In the genomic region with DNA sequence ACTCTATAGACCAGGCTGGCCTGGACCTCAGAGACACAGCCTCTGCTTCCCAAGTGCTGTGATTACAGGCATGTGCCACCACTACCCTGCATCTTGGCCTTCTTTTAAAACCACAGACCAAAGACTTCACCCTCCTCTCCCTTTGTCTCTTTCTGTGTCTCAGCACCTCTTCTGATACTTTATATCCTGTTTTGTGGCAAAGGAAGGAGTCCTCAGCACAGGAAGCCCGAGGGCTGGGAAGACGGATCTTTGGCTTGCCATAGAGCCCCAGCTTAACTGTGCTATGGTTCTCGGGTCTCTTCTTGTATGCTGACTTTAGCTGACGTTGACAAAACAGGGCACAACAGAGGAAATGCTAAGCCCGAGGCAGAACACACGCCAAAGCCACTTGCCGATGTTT, we compare ENCODE assay signal across 14 mouse cellular contexts. TPM values are rescaled to one million over a fixed set of nuclear protein-coding genes. Genes with fewer than 3 reads are reported as not detected.
DNase-seq lines count a peak whose midpoint lies in the region; ATAC-seq and TF ChIP-seq lines count a peak whose summit lies in the region.
"Had no signal": no experiment of that assay in that cellular context is flagged by ENCODE, and none has a peak within 500 bp of the region (broad histone marks: within the 10 kb centered on the region; RNA-seq: fewer than 3 reads in every experiment).

No protein-coding gene starts in this region.

- H3K9ac ChIP-seq in heart, embryonic 13.5 days, result no peak overlapping the region
- H3K9ac ChIP-seq in heart, postnatal 0 days (replicated peaks; ENCODE audit: low read depth, low read length), result no peak overlapping the region
- H3K9ac ChIP-seq in stomach, embryonic 16.5 days (ENCODE audit: low read length), result no peak overlapping the region
- H3K9ac ChIP-seq: embryonic facial prominence, embryonic 15.5 days had no signal

- H3K36me3 ChIP-seq in heart, embryonic 13.5 days, result no peaks in the 10 kb centered on the region
- no peaks in the 10 kb centered on the region for H3K36me3 ChIP-seq in megakaryocyte, embryonic 14.5 days (replicated peaks; ENCODE audit: low read length)
- no peaks in the 10 kb centered on the region for H3K36me3 ChIP-seq in heart, postnatal 0 days (replicated peaks; ENCODE audit: control insufficient read depth, insufficient read depth, low read length)
- no peaks in the 10 kb centered on the region for H3K36me3 ChIP-seq in stomach, embryonic 16.5 days (ENCODE audit: control insufficient read depth, insufficient read depth, low read length)
- H3K36me3 ChIP-seq: embryonic facial prominence, embryonic 15.5 days had no signal

- peaks cover 70% of the 10 kb centered on the region for H3K4me1 ChIP-seq in heart, embryonic 13.5 days
- peaks cover 55% of the 10 kb centered on the region for H3K4me1 ChIP-seq in megakaryocyte, embryonic 14.5 days
- H3K4me1 ChIP-seq in heart, postnatal 0 days (ENCODE audit: control insufficient read depth, insufficient read depth), result peaks cover 73% of the 10 kb centered on the region
- peaks cover 8% of the 10 kb centered on the region for H3K4me1 ChIP-seq in stomach, embryonic 16.5 days (ENCODE audit: control insufficient read depth, insufficient read depth, low read length)

- H3K27ac ChIP-seq in heart, embryonic 13.5 days (replicated peaks), result peak overlapping the region; percentile 55
- peak overlapping the region; percentile 74 for H3K27ac ChIP-seq in heart, postnatal 0 days (ENCODE audit: low read depth)
- peak overlapping the region; percentile 25; the same call in 1 of the 2 replicates for H3K27ac ChIP-seq in stomach, embryonic 16.5 days (ENCODE audit: low read length)
- H3K27ac ChIP-seq: embryonic facial prominence, embryonic 15.5 days had no signal

- no peaks in the 10 kb centered on the region for H3K9me3 ChIP-seq in heart, embryonic 13.5 days
- peaks cover 4% of the 10 kb centered on the region; the same call in 1 of the 2 replicates for H3K9me3 ChIP-seq in megakaryocyte, embryonic 14.5 days
- H3K9me3 ChIP-seq in heart, postnatal 0 days (replicated peaks; ENCODE audit: control insufficient read depth, low read length), result no peaks in the 10 kb centered on the region
- no peaks in the 10 kb centered on the region for H3K9me3 ChIP-seq in stomach, embryonic 16.5 days (replicated peaks; ENCODE audit: control insufficient read depth, low read length)
- H3K9me3 ChIP-seq: embryonic facial prominence, embryonic 15.5 days had no signal

- 50% methylated on average over 7 of the region's 7 CpGs for WGBS in heart, embryonic 13.5 days
- WGBS in heart, postnatal 0 days, result 63% methylated on average over 7 of the region's 7 CpGs
- WGBS in stomach, embryonic 16.5 days, result 60% methylated on average over 7 of the region's 7 CpGs

- H3K4me3 ChIP-seq in heart, embryonic 13.5 days, result no peak overlapping the region
- H3K4me3 ChIP-seq in megakaryocyte, embryonic 14.5 days (replicated peaks), result peak overlapping the region; percentile 14
- H3K4me3 ChIP-seq in heart, postnatal 0 days (ENCODE audit: low read depth, low read length), result no peak overlapping the region
- no peak overlapping the region for H3K4me3 ChIP-seq in stomach, embryonic 16.5 days (replicated peaks; ENCODE audit: low read length)
- H3K4me3 ChIP-seq: embryonic facial prominence, embryonic 15.5 days had no signal

- no peak for TF ChIP-seq CTCF in heart, postnatal 0 days (IDR thresholded peaks at IDR 0.05; ENCODE audit: low read depth)

- intact Hi-C loops in heart, postnatal 25 days (cut with DNase I), result no loop called here
- intact Hi-C loops in left cerebral cortex, postnatal 10 days (cut with DNase I), result no loop called here

- no peaks in the 10 kb centered on the region for H3K27me3 ChIP-seq in heart, embryonic 13.5 days (replicated peaks)
- H3K27me3 ChIP-seq in megakaryocyte, embryonic 14.5 days (replicated peaks), result peaks cover 8% of the 10 kb centered on the region
- H3K27me3 ChIP-seq in heart, postnatal 0 days (ENCODE audit: control insufficient read depth, insufficient read depth, low read length), result no peaks in the 10 kb centered on the region
- no peaks in the 10 kb centered on the region for H3K27me3 ChIP-seq in stomach, embryonic 16.5 days (ENCODE audit: control insufficient read depth, insufficient read depth, low read length)
- H3K27me3 ChIP-seq: embryonic facial prominence, embryonic 15.5 days had no signal

- no peak for ATAC-seq in heart, embryonic 13.5 days (ENCODE audit: extremely low read depth, insufficient number of reproducible peaks, low FRiP score, low TSS enrichment)
- ATAC-seq in megakaryocyte, adult 5-6 weeks (ENCODE audit: poor library complexity, severe bottlenecking), result no peak
- no peak for ATAC-seq in heart, postnatal 0 days (ENCODE audit: insufficient read depth, low read depth)
- no peak for ATAC-seq in stomach, embryonic 16.5 days (ENCODE audit: insufficient read depth, low FRiP score)
- ATAC-seq: intestine, embryonic 16.5 days had no signal

- H3K4me2 ChIP-seq in heart, embryonic 13.5 days, result no peak overlapping the region
- H3K4me2 ChIP-seq in heart, postnatal 0 days (ENCODE audit: low read depth, low read length), result no peak overlapping the region
- H3K4me2 ChIP-seq in stomach, embryonic 16.5 days (ENCODE audit: low read depth, low read length), result no peak overlapping the region
- H3K4me2 ChIP-seq: embryonic facial prominence, embryonic 15.5 days had no signal

- DNase-seq in heart, postnatal 25 days (ENCODE audit: low spot score), result no peak
- DNase-seq in heart, postnatal 0 days (ENCODE audit: low spot score), result peak; percentile 3
- no peak for DNase-seq in left cerebral cortex, postnatal 10 days (ENCODE audit: extremely low spot score in 1 of 2, low spot score in 2 of 2)
- no peak for DNase-seq in thymus, postnatal 36 days
- DNase-seq: cerebellum, postnatal 36 days; lung, postnatal 10 days; thymus, adult 2 months had no signal

- no peak for TF ChIP-seq EP300 in heart, postnatal 0 days (IDR thresholded peaks at IDR 0.05; ENCODE audit: low read depth)

RNA-seq across cellular contexts. Expression of gene Gm16253, which starts 6.1 kb away (rescaled TPM):
- 1.6 and 1.7 TPM in 2 replicates for polyA plus RNA-seq in heart, embryonic 13.5 days (2015; fragmentation: Nextera tagmentation; extraction: Ambion mirVana)
- total RNA-seq in heart, postnatal 25 days (2021), result 1 to 10 TPM; 1.1 to 2.1 TPM
- polyA plus RNA-seq in megakaryocyte, embryonic 14.5 days (2012; ENCODE audit: insufficient read depth, low replicate concordance), result 0.51 TPM in 1 of 2 replicates, not detected in the other
- not detected in 2 replicates for total RNA-seq in megakaryocyte, adult 5-6 weeks (2015)
- 0.40 TPM in 1 of 2 replicates, not detected in the other for total RNA-seq in megakaryocyte, adult 5-6 weeks (2017)
- total RNA-seq in heart, postnatal 0 days (2014; rRNA removed; ENCODE audit: low replicate concordance), result not detected in 2 replicates
- polyA plus RNA-seq in heart, postnatal 0 days (2015; fragmentation: Nextera tagmentation; extraction: Ambion mirVana), result 1.1 and 1.2 TPM in 2 replicates
- 0.89 and 1.1 TPM in 2 replicates for polyA plus RNA-seq in stomach, embryonic 16.5 days (2015; fragmentation: Nextera tagmentation; extraction: Ambion mirVana)
- total RNA-seq in left cerebral cortex, postnatal 10 days (2021), result not detected
- polyA plus RNA-seq: small intestine, adult 2 months; thymus, adult 2 months had no signal

RNA-seq across cellular contexts. Expression of gene Txnip, which starts 12.9 kb away (rescaled TPM):
- 156 and 165 TPM in 2 replicates for polyA plus RNA-seq in heart, embryonic 13.5 days (2015; fragmentation: Nextera tagmentation; extraction: Ambion mirVana)
- 100 to 1,000 TPM; 341 to 607 TPM for total RNA-seq in heart, postnatal 25 days (2021)
- polyA plus RNA-seq in megakaryocyte, embryonic 14.5 days (2012; ENCODE audit: insufficient read depth, low replicate concordance), result 4.1 and 22.7 TPM in 2 replicates
- total RNA-seq in megakaryocyte, adult 5-6 weeks (2015), result 411 and 437 TPM in 2 replicates
- total RNA-seq in megakaryocyte, adult 5-6 weeks (2017), result 356 and 357 TPM in 2 replicates
- total RNA-seq in heart, postnatal 0 days (2014; rRNA removed; ENCODE audit: low replicate concordance), result 1,058 and 1,196 TPM in 2 replicates
- polyA plus RNA-seq in heart, postnatal 0 days (2015; fragmentation: Nextera tagmentation; extraction: Ambion mirVana), result 332 and 600 TPM in 2 replicates
- 164 and 179 TPM in 2 replicates for polyA plus RNA-seq in stomach, embryonic 16.5 days (2015; fragmentation: Nextera tagmentation; extraction: Ambion mirVana)
- total RNA-seq in left cerebral cortex, postnatal 10 days (2021), result 10 to 100 TPM; 40.3 to 45.4 TPM

RNA-seq across cellular contexts. Expression of gene Polr3gl, which starts 23.3 kb away (rescaled TPM):
- polyA plus RNA-seq in heart, embryonic 13.5 days (2015; fragmentation: Nextera tagmentation; extraction: Ambion mirVana), result 33.5 and 36.1 TPM in 2 replicates
- total RNA-seq in heart, postnatal 25 days (2021), result 10 to 100 TPM; 25.2 to 25.9 TPM
- polyA plus RNA-seq in megakaryocyte, embryonic 14.5 days (2012; ENCODE audit: insufficient read depth, low replicate concordance), result 4.6 and 15.4 TPM in 2 replicates
- 22.8 and 26.3 TPM in 2 replicates for total RNA-seq in megakaryocyte, adult 5-6 weeks (2015)
- 45.6 and 46.4 TPM in 2 replicates for total RNA-seq in megakaryocyte, adult 5-6 weeks (2017)
- total RNA-seq in heart, postnatal 0 days (2014; rRNA removed; ENCODE audit: low replicate concordance), result 10.3 and 13.1 TPM in 2 replicates
- 37.1 and 38.7 TPM in 2 replicates for polyA plus RNA-seq in heart, postnatal 0 days (2015; fragmentation: Nextera tagmentation; extraction: Ambion mirVana)
- 26.4 and 29.8 TPM in 2 replicates for polyA plus RNA-seq in stomach, embryonic 16.5 days (2015; fragmentation: Nextera tagmentation; extraction: Ambion mirVana)
- total RNA-seq in left cerebral cortex, postnatal 10 days (2021), result 10 to 100 TPM; 26.3 to 29.3 TPM

RNA-seq across cellular contexts. Expression of gene Ankrd34a, which starts 25.8 kb away (rescaled TPM):
- 6.5 and 8.1 TPM in 2 replicates for polyA plus RNA-seq in heart, embryonic 13.5 days (2015; fragmentation: Nextera tagmentation; extraction: Ambion mirVana)
- 1 to 10 TPM; 1.9 to 2.4 TPM for total RNA-seq in heart, postnatal 25 days (2021)
- not detected in 2 replicates for polyA plus RNA-seq in megakaryocyte, embryonic 14.5 days (2012; ENCODE audit: insufficient read depth, low replicate concordance)
- not detected in 2 replicates for total RNA-seq in megakaryocyte, adult 5-6 weeks (2015)
- total RNA-seq in megakaryocyte, adult 5-6 weeks (2017), result not detected in 2 replicates
- 1.2 and 5.3 TPM in 2 replicates for total RNA-seq in heart, postnatal 0 days (2014; rRNA removed; ENCODE audit: low replicate concordance)
- polyA plus RNA-seq in heart, postnatal 0 days (2015; fragmentation: Nextera tagmentation; extraction: Ambion mirVana), result 6.0 and 6.8 TPM in 2 replicates
- 2.2 and 2.7 TPM in 2 replicates for polyA plus RNA-seq in stomach, embryonic 16.5 days (2015; fragmentation: Nextera tagmentation; extraction: Ambion mirVana)
- 10 to 100 TPM; 56.6 to 57.0 TPM for total RNA-seq in left cerebral cortex, postnatal 10 days (2021)

RNA-seq across cellular contexts. Expression of gene Lix1l, which starts 30.3 kb away (rescaled TPM):
- 4.6 and 5.2 TPM in 2 replicates for polyA plus RNA-seq in heart, embryonic 13.5 days (2015; fragmentation: Nextera tagmentation; extraction: Ambion mirVana)
- 10 to 100 TPM; 25.4 to 27.2 TPM for total RNA-seq in heart, postnatal 25 days (2021)
- polyA plus RNA-seq in megakaryocyte, embryonic 14.5 days (2012; ENCODE audit: insufficient read depth, low replicate concordance), result 1.2 TPM in 1 of 2 replicates, not detected in the other
- 0.59 and 1.7 TPM in 2 replicates for total RNA-seq in megakaryocyte, adult 5-6 weeks (2015)
- total RNA-seq in megakaryocyte, adult 5-6 weeks (2017), result 1.7 TPM in 2 replicates
- 33.1 and 50.6 TPM in 2 replicates for total RNA-seq in heart, postnatal 0 days (2014; rRNA removed; ENCODE audit: low replicate concordance)
- polyA plus RNA-seq in heart, postnatal 0 days (2015; fragmentation: Nextera tagmentation; extraction: Ambion mirVana), result 3.6 and 5.1 TPM in 2 replicates
- 7.2 and 7.5 TPM in 2 replicates for polyA plus RNA-seq in stomach, embryonic 16.5 days (2015; fragmentation: Nextera tagmentation; extraction: Ambion mirVana)
- total RNA-seq in left cerebral cortex, postnatal 10 days (2021), result 10 to 100 TPM; 26.5 to 27.1 TPM

Comparison
In these comparisons a context has a peak if more than half of its experiments do, and no peak if none do; other contexts are left out.
1. RNA of gene Txnip, which starts 12.9 kb away (total RNA-seq): 1,058 to 1,196 TPM in heart, postnatal 0 days, 341 to 607 TPM in heart, postnatal 25 days and 356 to 437 TPM in megakaryocyte, adult 5-6 weeks; 40.3 to 45.4 TPM in left cerebral cortex, postnatal 10 days; every median in the first group is over 4 times any median in the second.
2. Peak in every context shown above with its lines, with median percentiles within 50 percentile points of each other: H3K27ac ChIP-seq.